Mouse (Mus musculus): ENCODE data around the gene Slc35d2. TPM values are rescaled to one million over a fixed set of nuclear protein-coding genes. Genes with fewer than 3 reads are reported as not detected.

Gene Slc35d2
- polyA plus RNA-seq, 2 experiments from 2014 or later = 48.4 to 49.7 TPM

DNA sequence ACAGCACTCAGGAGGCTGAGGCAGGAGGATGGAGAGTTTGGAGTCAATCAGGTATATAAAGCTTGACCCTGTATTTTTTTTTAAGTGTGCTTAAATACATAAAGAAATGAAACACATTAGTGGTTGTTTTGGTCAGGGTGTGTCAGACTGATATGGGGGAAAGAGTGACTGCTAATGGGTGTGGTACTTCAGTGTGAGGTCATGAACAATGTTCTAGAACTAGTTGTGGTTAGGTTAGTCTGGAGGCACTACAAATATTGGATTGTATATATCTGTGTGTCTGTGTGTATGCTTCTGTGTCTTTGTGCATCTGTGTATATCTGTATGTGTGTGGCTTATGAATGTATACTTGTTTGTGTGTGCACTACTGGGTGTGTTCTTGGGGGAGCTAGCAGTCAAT is 79.6 kb downstream of the Slc35d2 start:
- ATAC-seq = no peak

DNA sequence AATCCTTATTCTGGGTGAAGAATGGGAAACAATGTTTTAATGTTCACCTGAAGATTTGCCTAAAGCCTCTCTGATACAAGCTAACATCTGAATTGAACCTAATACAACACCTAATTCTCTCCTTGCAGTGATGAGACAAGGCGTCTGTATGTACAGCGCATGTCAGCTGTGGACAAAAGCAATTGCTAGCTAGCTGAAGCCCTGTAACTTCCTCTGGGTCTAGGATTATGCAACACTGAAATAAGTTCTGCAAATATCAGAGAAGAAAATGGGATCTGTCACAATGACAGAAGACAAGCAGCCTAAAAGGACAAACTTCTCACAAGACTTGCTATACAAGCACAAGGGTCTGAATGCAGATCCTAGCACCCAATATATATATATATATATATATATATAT is 80.7 kb downstream of the Slc35d2 start:
- ATAC-seq = no peak

Other genes starting within 250 kb of the Slc35d2 start
- not detected for gene Hsd17b3, start 40.1 kb downstream of the Slc35d2 start, polyA plus RNA-seq (2017; shearing (Covaris generic))
- 1 to 10 TPM; 7.8 to 8.7 TPM for gene Zfp367, start 23.8 kb upstream of the Slc35d2 start, polyA plus RNA-seq (2017; shearing (Covaris generic))
- gene Habp4, start 32.5 kb upstream of the Slc35d2 start, polyA plus RNA-seq (2017; shearing (Covaris generic)) = 1 to 10 TPM; 2.8 to 4.0 TPM
- 10 to 100 TPM; 10.7 to 11.6 TPM for gene Cdc14b, start 145.9 kb upstream of the Slc35d2 start, polyA plus RNA-seq (2017; shearing (Covaris generic))
- 10 to 100 TPM in 1 of 2 experiments, 1 to 10 TPM in 1; 9.9 to 13.1 TPM for gene Aaed1, start 183.3 kb upstream of the Slc35d2 start, polyA plus RNA-seq (2017; shearing (Covaris generic))
- gene Ctsl, start 241.5 kb upstream of the Slc35d2 start, polyA plus RNA-seq (2017; shearing (Covaris generic)) = 1 to 10 TPM; 5.3 to 7.2 TPM

Measured in CD4-positive, CD25-positive, alpha-beta regulatory T cell, adult 4 months (primary cell).